Mouse (Mus musculus) E14TG2a.4 (cell line): ENCODE results near the gene Sh3glb1.

Experiments used
- CTCF ChIP-seq: conservative IDR thresholded peaks from 2 replicates; pipeline ENCODE4 v1.5.1; 2014; ENCODE audit warnings: low read length
- NANOG ChIP-seq: IDR thresholded peaks from 2 replicates; pipeline ENCODE4 v1.6.1; 2014; ENCODE audit warnings: borderline replicate concordance, low read length, mixed read lengths
- POU5F1 ChIP-seq: IDR thresholded peaks from 2 replicates; pipeline ENCODE4 v1.6.1; 2014; ENCODE audit warnings: low read length, borderline replicate concordance

DNA sequence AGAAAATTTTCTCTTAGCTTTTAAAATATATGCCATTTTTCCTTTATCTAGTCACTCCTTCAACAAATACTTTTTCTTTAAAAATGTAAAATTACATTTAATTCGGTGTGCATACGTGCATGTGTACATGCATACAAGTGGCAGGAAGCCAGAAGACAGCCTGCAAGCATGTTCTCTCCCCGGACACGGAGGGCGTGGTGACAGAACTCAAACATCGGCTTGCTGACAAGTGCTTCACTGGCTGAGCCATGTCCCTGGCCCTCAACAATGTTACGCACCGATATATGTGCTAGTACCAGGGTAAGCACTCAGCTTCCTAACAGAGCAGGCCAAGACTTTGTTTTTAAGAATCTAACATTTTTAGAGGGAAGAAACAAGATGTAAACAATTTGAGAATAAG is 5.5 kb downstream of the Sh3glb1 start:
- TF ChIP-seq CTCF (no peak), POU5F1 (no peak), NANOG (no peak)
